Mouse (Mus musculus): ENCODE measurements around the gene Runx2.

- TF ChIP-seq CHD2 (IDR thresholded peaks at IDR 0.05; ENCODE audit: low read depth, low read length) (no peak), HCFC1 (IDR thresholded peaks at IDR 0.05; ENCODE audit: borderline replicate concordance, insufficient read depth, low read length) (no peak), ZNF384 (IDR thresholded peaks at IDR 0.05; ENCODE audit: low read depth, low read length) (no peak)
These were observed 7.6 kb downstream of the Runx2 start for GRCm38 (mm10) chr17:44807031-44807430.

Data from ES-E14 (cell line).